Mouse (Mus musculus): ENCODE measurements around the gene Fkbp1a. TPM values are rescaled to one million over a fixed set of nuclear protein-coding genes. Genes with fewer than 3 reads are reported as not detected.

Gene Fkbp1a
- total RNA-seq, 1 experiment from 2014 or later: 35.6 TPM

DNA sequence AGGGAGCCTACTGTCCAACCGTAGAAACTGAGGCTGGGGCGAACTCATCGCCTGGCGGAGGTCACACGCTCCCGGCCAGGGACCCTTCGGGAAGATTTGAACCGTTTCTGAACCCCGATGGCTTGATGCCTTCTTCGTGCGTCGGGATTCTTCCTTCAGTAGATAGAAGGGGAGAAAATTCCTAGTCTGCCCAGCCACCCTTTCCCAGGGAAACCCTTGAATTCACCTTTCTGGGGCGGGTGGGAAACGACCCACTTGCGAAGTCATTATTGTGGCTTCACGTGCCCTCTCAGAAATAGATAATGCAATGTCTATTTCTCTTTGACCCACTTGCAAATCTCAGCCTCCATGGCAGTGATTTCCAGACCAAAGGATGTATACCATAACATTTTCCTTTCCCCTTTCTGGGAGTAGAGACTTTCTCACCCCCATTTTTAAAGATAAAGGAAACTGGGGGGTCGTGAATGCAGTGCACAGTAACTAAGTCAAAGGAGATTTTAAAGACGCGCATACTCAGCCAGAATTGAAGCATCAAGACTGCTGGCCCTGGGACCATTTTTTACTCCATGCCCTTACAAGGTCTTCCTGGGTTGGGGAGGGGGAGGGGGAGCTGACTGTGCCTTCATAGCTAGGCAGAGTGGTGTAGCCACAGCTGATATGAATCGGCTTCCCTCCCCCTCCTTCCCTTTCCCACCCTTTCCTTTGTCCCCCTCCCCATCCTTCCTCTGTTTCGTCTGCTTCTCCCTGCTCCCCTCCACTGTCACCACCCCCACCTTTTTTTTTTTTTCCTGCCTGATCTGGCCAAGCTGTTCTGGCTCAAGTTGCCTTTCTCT lies 996 bp downstream of the Fkbp1a start:
- ATAC-seq (replicated peaks; ENCODE audit: low read depth, poor library complexity, severe bottlenecking): no peak

- ATAC-seq (replicated peaks; ENCODE audit: low read depth, poor library complexity, severe bottlenecking): no peak
Observed at GRCm38 (mm10) chr2:151544673-151545072, 2.4 kb downstream of the Fkbp1a start.

DNA sequence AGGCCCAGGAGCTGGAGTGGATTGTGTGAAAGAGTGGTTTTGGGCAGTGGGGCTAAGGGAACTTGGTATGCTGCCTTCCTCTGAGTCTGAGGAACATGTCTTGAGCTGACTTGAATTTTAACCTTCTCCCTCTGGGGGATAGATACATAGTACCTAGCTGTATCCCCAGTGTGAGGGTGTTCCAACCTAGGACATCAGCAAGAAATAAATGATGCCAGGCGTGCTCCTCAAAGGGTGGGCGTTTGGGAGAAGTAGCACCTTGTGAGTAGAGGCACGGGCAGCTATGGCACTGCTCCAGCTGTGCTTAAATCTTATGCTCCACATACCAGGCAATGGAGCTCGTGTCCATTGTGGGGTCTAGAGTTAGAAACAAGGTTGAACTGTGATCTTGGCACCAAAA lies 4.3 kb downstream of the Fkbp1a start:
- ATAC-seq (replicated peaks; ENCODE audit: low read depth, poor library complexity, severe bottlenecking): no peak

- ATAC-seq (replicated peaks; ENCODE audit: low read depth, poor library complexity, severe bottlenecking): no peak
Observed at GRCm38 (mm10) chr2:151549615-151550121, 7.4 kb downstream of the Fkbp1a start.

DNA sequence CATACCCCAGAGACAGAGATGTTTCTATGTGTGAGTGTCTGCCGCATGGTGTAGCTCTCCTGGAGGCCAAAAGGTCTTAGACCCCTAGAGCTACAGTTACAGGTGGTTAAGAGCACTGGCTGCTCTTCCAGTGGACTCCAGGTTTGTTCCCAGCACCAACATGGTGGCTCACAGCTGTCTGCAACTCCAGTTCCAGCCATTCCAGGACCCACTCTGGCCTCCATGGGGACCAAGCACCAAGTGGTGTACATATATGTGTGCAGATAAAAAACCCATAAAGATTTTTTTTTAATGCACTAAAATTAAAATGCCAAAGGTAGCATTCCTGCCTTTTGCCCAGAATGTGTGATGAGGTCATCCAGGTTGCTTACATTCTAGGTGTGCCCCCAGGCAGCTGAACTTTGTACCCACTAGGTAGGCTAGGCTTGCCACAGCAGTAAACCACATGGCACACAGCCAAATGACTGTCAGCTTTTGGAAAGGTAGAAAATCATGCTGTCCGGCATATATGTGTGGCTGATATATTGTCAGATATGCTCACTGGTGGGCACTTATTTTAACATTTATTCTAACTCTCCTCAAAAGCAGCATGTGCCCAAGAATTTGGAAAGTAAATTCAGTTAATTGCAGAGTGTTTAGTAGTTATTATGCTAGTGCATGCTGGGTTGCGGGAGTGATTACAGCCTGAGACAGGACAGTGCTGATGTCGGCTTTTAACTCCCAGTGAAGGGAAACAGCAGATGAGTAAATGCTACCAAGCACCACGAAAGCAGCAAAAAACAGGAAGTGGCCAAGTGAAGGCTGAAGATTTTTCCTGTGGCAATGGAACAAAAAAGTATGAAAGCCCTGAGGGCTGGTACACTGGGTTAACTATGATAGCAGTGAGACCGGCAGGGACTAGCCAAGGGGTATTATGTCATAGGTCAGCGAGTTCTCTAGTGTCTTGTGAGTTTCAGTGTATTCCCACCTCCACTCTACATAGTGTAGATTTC lies 20.9 kb downstream of the Fkbp1a start:
- peak; percentile 86 for ATAC-seq (replicated peaks; ENCODE audit: low read depth, poor library complexity, severe bottlenecking)

GRCm38 (mm10) chr2:151564006-151564405 lies 21.7 kb downstream of the Fkbp1a start:
- ATAC-seq (replicated peaks; ENCODE audit: low read depth, poor library complexity, severe bottlenecking): no peak

DNA sequence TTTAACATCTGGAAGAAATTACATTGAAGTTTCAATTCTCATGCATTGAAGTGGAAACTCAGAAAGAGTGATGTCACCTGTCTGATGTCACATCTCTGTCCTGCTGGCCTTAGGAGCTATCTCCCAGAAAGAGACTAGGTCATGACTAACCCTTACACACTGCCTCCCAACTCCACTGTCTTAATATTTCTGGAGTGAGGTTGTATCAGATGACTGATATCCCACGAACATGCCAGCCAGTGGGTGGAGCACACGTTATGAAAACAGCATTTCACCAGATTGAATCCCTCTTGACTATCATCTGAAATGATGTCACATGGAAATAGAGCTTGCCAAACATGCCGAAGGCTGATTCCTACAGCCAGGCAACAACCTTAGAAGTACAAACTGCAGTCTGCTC lies 22.7 kb downstream of the Fkbp1a start:
- no peak for ATAC-seq (replicated peaks; ENCODE audit: low read depth, poor library complexity, severe bottlenecking)

- ATAC-seq (replicated peaks; ENCODE audit: low read depth, poor library complexity, severe bottlenecking): no peak
Observed at GRCm38 (mm10) chr2:151566856-151567255, 24.6 kb downstream of the Fkbp1a start.

- no peak for ATAC-seq (replicated peaks; ENCODE audit: low read depth, poor library complexity, severe bottlenecking)
Observed at GRCm38 (mm10) chr2:151569452-151569851, 27.2 kb downstream of the Fkbp1a start.

- ATAC-seq (replicated peaks; ENCODE audit: low read depth, poor library complexity, severe bottlenecking): no peak
Observed at GRCm38 (mm10) chr2:151571873-151572700, 29.8 kb downstream of the Fkbp1a start, which contains the start of gene Sdcbp2. Gene Sdcbp2, plus strand, starts transcription at chr2:151572622.

- ATAC-seq (replicated peaks; ENCODE audit: low read depth, poor library complexity, severe bottlenecking): no peak
Observed at GRCm38 (mm10) chr2:151573667-151574066, 31.4 kb downstream of the Fkbp1a start.

DNA sequence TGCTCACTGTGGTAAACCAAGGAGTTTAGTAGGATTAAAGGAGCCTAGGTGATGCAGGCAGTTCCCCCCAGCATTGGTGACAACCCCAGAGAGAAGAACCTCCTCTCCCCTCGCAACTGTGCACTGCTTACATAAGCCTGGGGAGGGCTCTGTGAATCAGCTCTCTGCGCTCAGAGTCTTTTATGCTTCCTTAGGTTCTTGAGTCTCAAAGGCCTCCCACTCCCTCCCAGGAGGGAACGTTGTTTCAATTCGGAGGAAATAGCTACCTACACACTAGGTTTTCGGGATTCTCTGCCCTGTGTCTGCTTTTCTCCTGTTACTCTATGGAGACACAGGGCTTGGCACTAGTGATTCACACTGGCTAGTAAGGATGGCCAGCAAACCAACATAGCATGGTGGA lies 32.3 kb downstream of the Fkbp1a start:
- ATAC-seq (replicated peaks; ENCODE audit: low read depth, poor library complexity, severe bottlenecking): no peak

GRCm38 (mm10) chr2:151575119-151575698 lies 32.9 kb downstream of the Fkbp1a start:
- peak; percentile 47 for ATAC-seq (replicated peaks; ENCODE audit: low read depth, poor library complexity, severe bottlenecking)

DNA sequence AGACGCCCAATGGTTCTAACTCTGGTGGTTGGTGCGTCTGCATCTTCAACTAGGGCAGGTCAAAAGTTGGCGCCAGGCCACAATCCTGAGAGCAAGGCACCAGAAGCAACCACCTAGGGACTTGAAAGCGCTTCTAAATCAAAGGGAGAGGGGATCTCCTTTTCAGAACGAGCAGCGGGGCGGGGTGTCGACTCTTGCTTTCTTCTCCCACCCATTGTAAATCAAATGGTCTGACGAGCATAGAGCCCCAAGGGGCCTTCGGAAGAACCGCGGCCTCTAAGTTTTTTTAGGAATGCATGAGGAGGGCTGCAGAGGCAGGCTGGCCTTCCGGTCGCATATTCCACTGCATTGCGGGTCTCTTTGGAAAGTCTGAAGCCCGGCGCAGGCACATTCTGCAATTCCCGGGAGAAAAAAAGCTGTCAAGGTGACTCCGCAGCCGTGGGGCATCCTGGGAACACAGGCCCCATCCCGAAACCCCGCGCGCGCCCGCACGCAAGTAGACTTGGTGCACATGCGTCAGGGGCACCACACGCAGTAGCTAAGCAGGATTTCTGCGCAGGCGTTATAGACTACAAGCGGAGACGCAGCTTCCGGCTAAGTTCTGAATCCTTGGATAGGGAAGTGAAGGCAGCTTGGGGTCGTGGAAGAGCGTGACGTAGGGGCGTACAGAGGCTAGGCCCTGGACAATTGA lies 33.6 kb downstream of the Fkbp1a start:
- ATAC-seq (replicated peaks; ENCODE audit: low read depth, poor library complexity, severe bottlenecking): peak; percentile 86

- no peak for ATAC-seq (replicated peaks; ENCODE audit: low read depth, poor library complexity, severe bottlenecking)
Observed at GRCm38 (mm10) chr2:151579183-151579582, 36.9 kb downstream of the Fkbp1a start.

- no peak for ATAC-seq (replicated peaks; ENCODE audit: low read depth, poor library complexity, severe bottlenecking)
Observed at GRCm38 (mm10) chr2:151580945-151581344, 38.7 kb downstream of the Fkbp1a start.

DNA sequence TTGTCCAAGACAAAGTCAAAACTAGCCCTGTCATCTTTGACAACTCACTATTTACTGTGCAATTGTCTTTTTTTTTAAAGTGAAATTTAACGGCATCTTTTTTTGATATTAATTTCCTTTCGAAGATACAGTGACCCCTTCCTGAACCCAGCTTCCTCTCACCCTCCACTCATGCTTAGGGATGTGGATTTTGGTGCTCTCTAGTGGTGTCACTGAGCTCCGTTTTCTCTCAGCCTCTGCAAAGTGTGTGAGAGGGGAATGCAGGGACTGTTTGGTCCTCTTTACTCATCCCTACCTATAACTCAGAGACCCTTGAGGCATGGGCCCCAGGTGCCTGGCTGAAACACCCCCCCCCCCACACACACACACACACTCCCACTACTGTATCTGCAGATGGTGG lies 43.7 kb downstream of the Fkbp1a start:
- ATAC-seq (replicated peaks; ENCODE audit: low read depth, poor library complexity, severe bottlenecking): no peak

DNA sequence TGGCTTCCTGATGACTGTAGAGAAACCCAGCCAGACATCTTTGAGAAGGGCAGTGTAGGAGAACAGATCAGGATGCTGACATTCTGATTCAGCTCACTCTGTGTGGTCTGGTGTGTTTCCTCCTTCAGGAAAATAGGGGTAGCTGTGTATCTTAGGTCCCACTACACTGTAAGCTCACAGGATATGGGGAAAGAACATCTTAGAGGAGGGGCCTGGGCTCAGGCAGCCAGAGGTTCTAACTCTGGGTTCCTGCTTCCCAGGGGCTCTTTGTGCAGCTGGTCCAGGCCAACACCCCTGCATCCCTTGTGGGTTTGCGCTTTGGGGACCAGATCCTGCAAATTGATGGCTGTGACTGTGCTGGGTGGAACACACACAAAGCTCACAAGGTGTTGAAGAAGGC lies 44.5 kb downstream of the Fkbp1a start:
- peak; percentile 43 for ATAC-seq (replicated peaks; ENCODE audit: low read depth, poor library complexity, severe bottlenecking)

DNA sequence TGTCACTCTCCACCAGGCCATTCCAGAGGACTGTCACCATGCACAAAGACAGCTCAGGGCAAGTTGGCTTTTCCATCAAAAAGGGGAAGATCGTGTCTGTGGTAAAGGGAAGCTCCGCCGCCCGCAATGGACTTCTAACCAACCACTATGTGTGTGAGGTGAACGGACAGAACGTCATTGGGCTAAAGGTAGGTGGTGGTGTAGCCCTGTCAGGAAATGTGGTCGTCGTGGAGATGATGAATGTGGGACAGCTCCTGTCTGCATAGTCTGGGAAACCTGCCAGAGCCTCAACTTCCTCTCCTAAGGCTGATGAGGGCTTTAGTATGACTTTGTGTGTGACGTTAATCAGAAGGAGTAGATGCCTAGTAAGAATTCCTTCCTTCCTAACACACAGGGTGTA lies 45.0 kb downstream of the Fkbp1a start:
- peak; percentile 89 for ATAC-seq (replicated peaks; ENCODE audit: low read depth, poor library complexity, severe bottlenecking)

All from common myeloid progenitor, adult 5-6 weeks (primary cell).